Mouse (Mus musculus) heart, adult 11 months (tissue): ENCODE measurements around the gene Adamts13.

ENCODE experiments used
- DNase-seq: peaks from one replicate; pipeline ENCODE4 v3.0.0; 2022

Adamts13 gene

GRCm38 (mm10) chr2:26973960-26974359 is 744 bp downstream of the Adamts13 start:
- DNase-seq, result no peak

GRCm38 (mm10) chr2:26980361-26980760 is 7.1 kb downstream of the Adamts13 start:
- DNase-seq, result no peak

GRCm38 (mm10) chr2:26984179-26984578 is 11.0 kb downstream of the Adamts13 start:
- no peak for DNase-seq

GRCm38 (mm10) chr2:26984640-26985039 is 11.4 kb downstream of the Adamts13 start:
- DNase-seq, result no peak

- DNase-seq, result no peak
Observed at GRCm38 (mm10) chr2:26993936-26994335, 20.7 kb downstream of the Adamts13 start.

GRCm38 (mm10) chr2:26997498-26997897 is 24.3 kb downstream of the Adamts13 start:
- no peak for DNase-seq

- DNase-seq, result no peak
Observed at GRCm38 (mm10) chr2:26997993-26998392, 24.8 kb downstream of the Adamts13 start.

- DNase-seq, result peak; percentile 80
Observed at GRCm38 (mm10) chr2:27006255-27006654, 33.0 kb downstream of the Adamts13 start.

GRCm38 (mm10) chr2:27007701-27008100 is 34.5 kb downstream of the Adamts13 start:
- DNase-seq, result peak; percentile 86

- peak; percentile 99 for DNase-seq
Observed at GRCm38 (mm10) chr2:27009714-27010244, 36.6 kb downstream of the Adamts13 start, which contains the start of gene Cacfd1. Gene Cacfd1, plus strand, starts transcription at chr2:27009926.

GRCm38 (mm10) chr2:27017802-27018201 is 44.6 kb downstream of the Adamts13 start:
- peak; percentile 95 for DNase-seq

GRCm38 (mm10) chr2:27019530-27019929 is 46.3 kb downstream of the Adamts13 start:
- DNase-seq, result no peak

- DNase-seq, result no peak
Observed at GRCm38 (mm10) chr2:27021103-27021502, 47.9 kb downstream of the Adamts13 start.

- no peak for DNase-seq
Observed at GRCm38 (mm10) chr2:27022612-27023011, 49.4 kb downstream of the Adamts13 start.

- no peak for DNase-seq
Observed at GRCm38 (mm10) chr2:27024136-27024535, 50.9 kb downstream of the Adamts13 start.

GRCm38 (mm10) chr2:27025545-27025944 is 52.3 kb downstream of the Adamts13 start:
- DNase-seq, result no peak

- no peak for DNase-seq
Observed at GRCm38 (mm10) chr2:27026332-27026731, 53.1 kb downstream of the Adamts13 start.

- no peak for DNase-seq
Observed at GRCm38 (mm10) chr2:27026857-27027617, 53.8 kb downstream of the Adamts13 start.

GRCm38 (mm10) chr2:27027618-27028436 is 54.6 kb downstream of the Adamts13 start, which contains the start of gene Slc2a6:
Gene Slc2a6, minus strand, starts transcription at chr2:27027998.
- DNase-seq, result peak; percentile 99

GRCm38 (mm10) chr2:27028437-27029015 is 55.3 kb downstream of the Adamts13 start:
- DNase-seq, result no peak

GRCm38 (mm10) chr2:27032361-27032760 is 59.1 kb downstream of the Adamts13 start:
- no peak for DNase-seq

GRCm38 (mm10) chr2:27036003-27036402 is 62.8 kb downstream of the Adamts13 start:
- DNase-seq, result no peak

GRCm38 (mm10) chr2:27037008-27037407 is 63.8 kb downstream of the Adamts13 start:
- DNase-seq, result no peak
